Mouse (Mus musculus) heart, embryonic 11.5 days (tissue): Measurements from ENCODE around the gene Gm12887. TPM values are rescaled to one million over a fixed set of nuclear protein-coding genes. Genes with fewer than 3 reads are reported as not detected.

ENCODE experiments used
- ATAC-seq: fragments of 200-750 bp; cut with Nextera tagmentation; replicated peaks from 2 replicates; pipeline ENCODE4 v1.8.0; 2017; ENCODE audit warnings: moderate library complexity; ENCODE audit not compliant: insufficient number of reproducible peaks, low FRiP score, low TSS enrichment
- H3K27ac ChIP-seq: fragments of 300-500 bp; sonication (generic); 2 replicates; pipeline ENCODE4 v1.5.1; 2014; ENCODE audit warnings: mild to moderate bottlenecking, low read depth, low read length
- H3K27me3 ChIP-seq: fragments of 300-500 bp; sonication (generic); 2 replicates; pipeline ENCODE4 v1.6.1; 2014; ENCODE audit warnings: mild to moderate bottlenecking, low read length, mixed read lengths; ENCODE audit not compliant: control insufficient read depth, insufficient read depth
- H3K36me3 ChIP-seq: fragments of 300-500 bp; sonication (generic); 2 replicates; pipeline ENCODE4 v1.6.1; 2014; ENCODE audit warnings: mild to moderate bottlenecking, low read length, moderate library complexity, mixed read lengths; ENCODE audit not compliant: control insufficient read depth, insufficient read depth
- H3K4me1 ChIP-seq: fragments of 300-500 bp; sonication (generic); 2 replicates; pipeline ENCODE4 v1.6.1; 2014; ENCODE audit warnings: low read length; ENCODE audit not compliant: control insufficient read depth, insufficient read depth
- H3K4me2 ChIP-seq: fragments of 300-500 bp; sonication (generic); 2 replicates; pipeline ENCODE4 v1.6.1; 2014; ENCODE audit warnings: mild to moderate bottlenecking, moderate library complexity
- H3K4me3 ChIP-seq: fragments of 300-500 bp; sonication (generic); 2 replicates; pipeline ENCODE4 v1.5.1; 2014; ENCODE audit warnings: low read depth, low read length
- H3K9ac ChIP-seq: fragments of 300-500 bp; sonication (generic); 2 replicates; pipeline ENCODE4 v1.6.1; 2014; ENCODE audit warnings: mild to moderate bottlenecking, low read depth, low read length, moderate library complexity
- H3K9me3 ChIP-seq: fragments of 300-500 bp; sonication (generic); replicated peaks from 2 replicates; pipeline ENCODE4 v1.6.1; 2016; ENCODE audit warnings: low read length; ENCODE audit not compliant: control insufficient read depth
- WGBS: fragments of 180-500 bp; shearing (Covaris S2); extraction: QIAGEN DNeasy Blood & Tissue Kit; methylation state at CpG from one replicate; pipeline ENCODE4 v1.1.7; 2014; ENCODE audit not compliant: insufficient replicate concordance; 5-methylcytosine and 5-hydroxymethylcytosine counted together
- polyA plus RNA-seq: library from polyadenylated mRNA; unstranded; fragments of >200 nt; fragmentation: Nextera tagmentation; extraction: Ambion mirVana; gene quantifications from 2 replicates; pipeline ENCODE4 v1.2.1, GENCODE M21; 2014

Gm12887 gene
- polyA plus RNA-seq = not detected in 2 replicates

- Histone ChIP-seq H3K27ac (no peak within 1 kb of the TSS), H3K9me3 (peaks cover 25% of the 10 kb centered on the region), H3K4me2 (no peak within 1 kb of the TSS), H3K4me3 (no peak within 1 kb of the TSS), H3K4me1 (no peaks in the 10 kb centered on the region), H3K27me3 (no peaks in the 10 kb centered on the region), H3K9ac (no peak within 1 kb of the TSS), H3K36me3 (no peaks in the 10 kb centered on the region)
- no peak for ATAC-seq
- 45% methylated on average over 2 of the region's 2 CpGs for WGBS
Measured at GRCm38 (mm10) chr4:121622003-121622402, at the start of gene Gm12887. Gene Gm12887 (minus strand): TSS chr4:121622103.

- H3K27ac ChIP-seq = no peak overlapping the region
- no peak overlapping the region for H3K4me2 ChIP-seq
- H3K27me3 ChIP-seq = no peaks in the 10 kb centered on the region
- H3K4me1 ChIP-seq = no peaks in the 10 kb centered on the region
- no peak for ATAC-seq
- no peak overlapping the region for H3K4me3 ChIP-seq
- no peaks in the 10 kb centered on the region for H3K36me3 ChIP-seq
- peaks cover 10% of the 10 kb centered on the region for H3K9me3 ChIP-seq
- no peak overlapping the region for H3K9ac ChIP-seq
- WGBS = 81% methylated on average over 1 of the region's 1 CpGs
Measured at GRCm38 (mm10) chr4:121657040-121657439, 35.1 kb upstream of the Gm12887 start.

Other genes with a start within 250 kb of the Gm12887 start
- not detected in 2 replicates for gene Gm12886, start 199.0 kb downstream of the Gm12887 start, polyA plus RNA-seq